Mouse (Mus musculus): ENCODE data around the gene Fbxo6.

Fbxo6 gene

GRCm38 (mm10) chr4:148164461-148164860, 12.5 kb upstream of the Fbxo6 start:
- intact Hi-C loops (cut with DNase I), result no loop called here

GRCm38 (mm10) chr4:148164002-148164439, 12.1 kb upstream of the Fbxo6 start:
- intact Hi-C loops (cut with DNase I), result no loop called here

GRCm38 (mm10) chr4:148160436-148161390, 8.8 kb upstream of the Fbxo6 start, which contains the start of the genes Fbxo44 and Fbxo2:
Fbxo44 (minus strand) TSS chr4:148160482.
Fbxo2 (plus strand) TSS chr4:148160621.
- intact Hi-C loops (cut with DNase I), result no loop called here

DNA sequence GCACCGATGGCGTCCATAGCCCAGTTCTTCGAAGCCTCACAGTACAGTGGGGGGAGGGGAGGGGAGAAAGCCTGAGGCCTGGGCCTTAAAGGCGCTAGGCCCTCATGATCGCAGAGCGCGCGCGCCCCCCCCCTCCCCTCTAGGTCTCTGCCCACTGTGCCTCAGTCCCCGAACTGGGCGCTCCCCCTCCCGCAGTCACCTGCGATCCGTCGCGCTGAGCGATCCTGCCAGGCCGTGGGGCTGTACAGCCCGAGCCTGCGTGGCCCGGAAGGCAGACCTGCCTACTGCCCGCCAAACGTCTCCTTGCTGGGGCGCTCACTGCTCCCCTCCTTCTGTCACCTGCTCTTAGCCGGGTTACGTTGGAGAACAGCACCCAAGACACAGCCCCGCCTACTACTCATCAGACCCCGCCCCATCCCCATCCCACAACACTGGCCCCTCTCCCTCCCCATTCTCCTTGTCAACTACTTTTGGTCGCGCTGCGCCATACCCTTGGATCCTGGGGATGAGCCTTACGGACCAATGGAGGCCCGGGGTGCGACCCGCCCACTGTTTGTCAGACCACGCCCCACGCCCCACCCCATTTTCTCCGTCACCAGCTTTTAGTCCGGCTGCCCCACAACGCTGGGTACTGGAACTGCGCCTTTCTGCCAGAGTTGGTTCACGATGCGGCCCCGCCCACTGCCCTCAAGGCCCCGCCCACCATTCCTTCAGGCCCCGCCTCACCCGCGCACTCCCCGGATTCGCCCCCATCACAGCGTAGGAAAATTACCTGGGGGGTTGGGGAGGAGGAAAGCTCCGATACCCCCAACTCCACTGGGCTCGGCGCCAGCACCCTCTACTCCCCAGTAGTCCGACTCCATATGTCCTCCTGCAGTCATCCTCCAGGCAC, 7.8 kb upstream of the Fbxo6 start:
- intact Hi-C loops (cut with DNase I), result no loop called here

- intact Hi-C loops (cut with DNase I), result no loop called here
Observed at GRCm38 (mm10) chr4:148158436-148159348, 6.8 kb upstream of the Fbxo6 start.

DNA sequence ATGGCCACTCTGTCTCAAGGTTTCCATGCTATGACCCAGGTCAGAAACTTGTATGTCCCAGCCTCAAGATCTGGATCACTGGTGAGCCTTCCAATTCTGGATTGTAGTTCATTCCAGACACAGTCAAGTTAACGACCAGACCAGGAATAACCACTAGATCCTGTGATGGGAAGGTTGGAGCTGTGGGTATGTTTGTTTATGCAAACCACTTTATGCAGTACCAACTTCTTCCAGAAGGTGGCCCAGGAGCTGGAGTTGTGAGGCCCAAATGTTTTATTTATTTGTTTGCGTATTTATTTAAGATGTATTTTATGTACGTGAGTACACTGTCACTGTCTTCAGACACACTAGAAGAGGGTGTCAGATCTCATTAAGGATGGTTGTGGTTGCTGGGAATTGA, 3.0 kb upstream of the Fbxo6 start:
- intact Hi-C loops (cut with DNase I), result no loop called here

DNA sequence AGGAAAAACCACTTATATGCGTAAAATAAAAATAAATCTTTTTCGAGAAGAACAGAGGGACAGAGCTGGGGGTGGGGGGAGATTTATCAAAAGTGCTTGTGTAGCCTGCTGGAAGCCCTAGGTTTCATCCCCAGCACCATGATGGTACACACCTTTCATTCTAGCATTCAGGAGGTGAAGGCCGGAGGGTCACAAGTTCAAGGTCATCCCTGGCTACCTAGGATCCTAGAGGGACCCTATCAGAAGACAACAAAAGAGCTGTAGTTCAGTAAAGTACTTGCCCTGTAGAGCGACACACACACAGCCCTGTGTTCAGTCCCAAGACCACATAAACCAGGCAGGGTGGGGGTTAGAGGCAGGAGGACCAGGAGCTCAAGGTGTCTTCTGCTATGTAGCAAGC, 2.1 kb upstream of the Fbxo6 start:
- intact Hi-C loops (cut with DNase I), result no loop called here

DNA sequence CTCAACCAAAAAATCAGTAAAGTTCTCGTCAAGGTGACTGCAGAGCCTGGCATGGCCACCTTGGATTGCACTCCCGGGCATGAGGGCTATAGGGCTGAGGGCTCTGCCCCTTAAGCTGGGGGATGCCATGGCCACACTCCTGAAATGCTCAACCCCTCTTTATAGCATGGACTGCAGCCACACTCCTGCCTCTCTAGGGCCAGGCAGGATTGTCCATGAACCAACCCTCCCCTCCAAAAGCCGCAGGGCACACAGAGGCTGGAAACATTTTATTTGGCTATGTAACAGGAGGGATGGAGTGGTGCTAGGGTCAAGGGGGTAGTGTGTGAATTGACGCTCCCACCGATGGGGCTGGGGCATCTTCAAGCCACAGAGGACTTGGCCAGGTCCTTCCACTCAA, 607 bp upstream of the Fbxo6 start:
- intact Hi-C loops (cut with DNase I), result no loop called here

DNA sequence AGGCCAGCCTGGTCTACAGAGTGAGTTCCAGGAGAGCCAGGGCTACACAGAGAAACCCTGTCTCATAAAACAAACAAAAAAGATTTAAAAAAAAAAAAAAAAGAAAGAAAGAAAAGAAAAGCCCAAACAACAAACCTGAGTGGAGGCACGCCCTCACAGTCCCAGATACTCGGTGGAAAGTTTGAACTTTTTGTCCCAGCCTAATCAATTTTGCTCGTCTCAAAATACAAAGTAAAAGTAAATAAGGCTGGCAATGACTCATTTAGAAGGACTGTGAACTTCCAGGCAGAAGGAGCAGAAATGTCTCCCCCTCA, 1.0 kb downstream of the Fbxo6 start:
- intact Hi-C loops (cut with DNase I), result no loop called here

- intact Hi-C loops (cut with DNase I), result no loop called here
Observed at GRCm38 (mm10) chr4:148150242-148150641, 1.7 kb downstream of the Fbxo6 start.

DNA sequence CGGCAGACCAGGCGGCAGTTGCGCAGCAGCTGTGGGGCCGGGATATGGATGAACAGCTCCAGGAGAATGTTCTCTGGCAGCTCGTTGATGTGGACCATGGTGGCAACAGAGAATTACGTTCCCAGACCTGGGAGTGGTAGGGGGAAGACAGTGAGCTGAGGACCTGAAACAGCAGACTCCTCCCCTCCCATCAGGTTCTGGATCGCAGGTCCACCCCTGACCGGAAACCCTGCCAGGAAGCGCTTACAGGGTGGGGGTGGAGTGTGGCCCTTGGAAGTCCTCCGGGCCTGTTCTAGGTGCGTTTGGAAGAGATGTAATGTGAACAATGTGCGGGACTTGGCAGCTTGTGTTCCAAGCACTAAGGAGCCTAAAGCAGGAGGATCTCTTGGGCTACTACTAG, 2.4 kb downstream of the Fbxo6 start:
- intact Hi-C loops (cut with DNase I), result no loop called here

DNA sequence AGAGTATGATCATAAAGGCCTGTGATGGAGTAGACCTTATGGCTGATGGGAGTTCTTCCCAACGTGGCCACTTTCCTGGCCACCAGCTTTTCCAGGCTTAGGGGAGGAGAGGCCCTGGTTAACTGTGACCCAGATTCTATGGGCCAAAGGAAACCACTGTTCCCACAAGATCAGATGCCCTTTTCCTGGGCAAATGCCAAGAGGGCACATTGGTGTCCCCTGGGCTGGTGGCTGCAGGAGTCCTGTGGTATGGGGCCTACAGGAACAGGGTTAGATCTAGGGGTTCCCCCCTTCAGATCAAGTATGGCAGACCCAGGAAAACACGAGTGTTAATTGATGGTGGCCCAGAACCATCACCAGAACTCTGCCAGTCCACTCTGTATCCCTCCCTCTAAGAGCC, 4.2 kb downstream of the Fbxo6 start:
- intact Hi-C loops (cut with DNase I), result no loop called here

DNA sequence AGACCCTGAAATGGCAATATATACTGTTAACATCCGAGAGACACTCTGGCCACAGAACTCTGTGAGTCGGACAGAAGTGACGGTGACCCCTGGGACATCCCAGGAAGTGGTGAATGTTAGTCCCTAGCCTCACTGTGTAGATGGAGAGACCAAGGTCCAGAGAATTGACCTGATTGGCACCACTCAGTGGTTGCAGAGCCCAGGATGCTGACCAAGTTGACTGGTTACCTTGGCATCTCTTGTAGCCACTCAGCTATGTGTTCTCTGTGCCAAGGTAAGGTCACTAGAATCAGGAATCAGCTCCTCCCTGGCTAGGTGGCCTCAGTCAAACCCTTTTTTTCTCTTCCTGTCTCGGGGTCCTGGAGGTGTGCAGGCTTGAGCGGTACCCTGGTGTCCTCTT, 8.2 kb downstream of the Fbxo6 start:
- intact Hi-C loops (cut with DNase I), result no loop called here

DNA sequence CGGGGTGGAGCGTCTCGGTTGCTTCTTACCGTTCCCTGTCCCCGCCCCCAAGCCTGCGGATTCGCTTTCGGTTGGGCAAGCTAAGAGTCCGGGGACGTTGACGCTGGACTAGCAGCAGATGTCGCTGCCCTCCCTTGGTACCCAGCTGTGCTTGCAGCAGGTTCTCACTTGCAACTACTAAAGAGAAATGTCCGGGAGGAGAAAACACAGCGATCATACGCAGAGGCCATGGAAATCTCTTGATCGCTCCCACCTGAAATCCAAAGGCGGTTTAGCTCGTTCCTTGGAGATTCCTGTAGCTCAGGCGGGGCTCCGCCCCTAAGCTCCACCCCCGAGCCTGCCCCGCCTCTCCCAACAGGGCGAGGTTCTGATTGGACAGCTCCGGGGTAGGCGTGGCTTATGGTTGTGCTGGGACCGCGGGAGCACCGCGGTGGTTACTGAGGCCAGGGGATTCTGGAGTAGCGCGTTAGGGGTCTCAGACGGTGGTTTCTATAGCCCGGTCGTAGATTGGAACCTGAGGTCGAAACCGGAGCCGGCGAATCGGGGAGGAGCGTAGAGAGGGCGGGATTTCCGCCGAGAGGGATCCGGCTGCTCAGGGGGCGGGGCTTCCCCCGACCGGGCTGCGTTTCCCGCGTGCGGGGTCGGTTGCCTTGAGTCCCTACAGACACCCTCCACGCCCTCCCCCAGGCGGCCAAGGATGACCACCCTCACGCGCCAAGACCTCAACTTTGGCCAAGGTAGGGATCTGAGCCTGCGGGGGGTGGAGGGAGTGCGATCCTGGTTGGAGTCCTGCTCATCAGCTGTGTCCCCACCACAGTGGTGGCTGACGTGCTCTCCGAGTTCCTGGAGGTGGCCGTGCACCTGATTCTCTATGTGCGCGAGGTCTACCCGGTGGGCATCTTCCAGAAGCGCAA, 11.6 kb downstream of the Fbxo6 start:
- intact Hi-C loops (cut with DNase I), result no loop called here

DNA sequence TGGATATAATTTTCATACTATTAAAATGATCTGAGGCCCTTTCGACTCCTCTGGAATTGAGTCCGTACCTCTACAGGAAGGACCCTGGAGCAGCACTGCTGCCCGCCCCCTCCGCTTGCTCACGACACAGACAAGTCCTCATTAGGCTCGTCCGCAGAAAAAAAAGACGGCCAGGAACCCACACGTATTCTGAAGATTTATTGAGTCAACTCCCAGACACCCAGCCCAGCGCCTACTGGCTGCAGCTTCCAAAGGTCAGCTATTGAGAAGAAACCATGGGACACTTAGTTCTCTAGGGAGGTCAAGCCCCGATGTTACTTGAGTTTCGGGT, 12.2 kb downstream of the Fbxo6 start:
- intact Hi-C loops (cut with DNase I), result no loop called here

DNA sequence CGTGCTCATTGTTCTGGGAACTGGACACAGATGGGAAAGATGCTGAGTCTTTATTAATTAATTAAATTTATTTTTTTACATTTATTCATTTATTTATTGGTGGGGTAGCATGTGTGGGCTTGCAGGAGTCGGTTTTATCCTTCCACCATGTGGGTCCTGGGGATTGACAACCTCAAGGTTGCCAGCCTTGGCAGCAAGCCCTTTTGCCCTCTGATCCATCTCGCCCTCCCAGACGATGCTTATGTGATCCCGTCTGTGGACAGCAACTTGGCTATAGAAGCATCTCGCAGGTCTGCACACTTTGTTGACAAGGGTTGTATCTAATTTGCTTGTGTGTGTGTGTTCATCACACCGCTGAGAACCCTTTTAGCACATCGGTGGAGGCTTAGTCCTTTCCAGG, 14.4 kb downstream of the Fbxo6 start:
- intact Hi-C loops (cut with DNase I), result no loop called here

GRCm38 (mm10) chr4:148134988-148135387, 17.0 kb downstream of the Fbxo6 start:
- intact Hi-C loops (cut with DNase I), result no loop called here

DNA sequence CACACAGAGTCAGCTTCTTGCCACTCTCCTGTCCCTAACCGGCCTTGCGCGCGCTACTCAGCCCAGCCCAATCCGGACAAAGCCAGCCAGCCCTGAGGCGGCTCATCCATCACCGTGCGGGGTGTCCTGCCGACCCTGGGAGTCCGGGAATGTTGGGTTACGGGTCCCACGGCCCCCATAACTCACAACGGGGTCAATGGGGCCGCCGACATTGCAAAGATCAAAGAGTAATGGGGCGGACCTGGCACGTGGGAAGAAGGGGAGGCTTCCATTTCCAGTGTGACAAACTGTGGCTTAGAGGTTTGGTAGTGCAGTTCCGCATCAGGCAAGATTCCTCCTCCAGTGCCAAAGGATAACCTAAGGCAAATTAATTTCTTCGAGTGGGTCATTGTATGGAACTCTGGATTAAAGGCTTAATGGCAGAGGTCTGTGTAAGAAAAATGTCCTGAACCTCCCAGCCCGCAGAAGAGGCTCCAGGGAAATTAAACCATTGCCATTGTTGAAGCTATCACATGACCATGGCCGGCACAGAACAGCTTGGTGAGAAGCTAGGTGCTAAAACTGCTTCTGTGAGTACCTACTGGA, 20.4 kb downstream of the Fbxo6 start:
- intact Hi-C loops (cut with DNase I), result no loop called here

GRCm38 (mm10) chr4:148130561-148131413, 21.2 kb downstream of the Fbxo6 start, which contains the start of gene Draxin:
Draxin (minus strand) TSS chr4:148130698.
- intact Hi-C loops (cut with DNase I), result no loop called here

All from adrenal gland (tissue).